11 mouse cellular contexts compared by ENCODE assay signal in genomic region chr10:108580786-108581420, GRCm38 (mm10).
A peak's percentile ranks its signal among the peaks of the same experiment; 100 is the strongest.
DNase-seq lines count a peak whose midpoint lies in the region; ATAC-seq lines count a peak whose summit lies in the region.
"Had no signal": no experiment of that assay in that cellular context is flagged by ENCODE, and none has a peak within 500 bp of the region (broad histone marks: within the 10 kb centered on the region; RNA-seq: fewer than 3 reads in every experiment).

No protein-coding gene starts in this region.

- no peaks in the 10 kb centered on the region for H3K27me3 ChIP-seq in midbrain, embryonic 11.5 days (ENCODE audit: control insufficient read depth, insufficient read depth, low read length)
- H3K27me3 ChIP-seq in midbrain, embryonic 10.5 days (ENCODE audit: low read depth, poor library complexity, severe bottlenecking), result no peaks in the 10 kb centered on the region
- H3K27me3 ChIP-seq in hindbrain, embryonic 16.5 days (replicated peaks; ENCODE audit: control insufficient read depth, insufficient read depth, low read length), result no peaks in the 10 kb centered on the region
- H3K27me3 ChIP-seq: heart, embryonic 13.5 days had no signal

- no peak overlapping the region for H3K4me3 ChIP-seq in midbrain, embryonic 11.5 days (ENCODE audit: low read depth, low read length)
- H3K4me3 ChIP-seq in midbrain, embryonic 10.5 days, result no peak overlapping the region
- H3K4me3 ChIP-seq in hindbrain, embryonic 16.5 days (ENCODE audit: low read length), result no peak overlapping the region
- H3K4me3 ChIP-seq: heart, embryonic 13.5 days had no signal

- H3K9me3 ChIP-seq in midbrain, embryonic 11.5 days (ENCODE audit: control insufficient read depth, low read length), result no peaks in the 10 kb centered on the region
- H3K9me3 ChIP-seq in midbrain, embryonic 10.5 days (replicated peaks), result no peaks in the 10 kb centered on the region
- H3K9me3 ChIP-seq in hindbrain, embryonic 16.5 days (ENCODE audit: control insufficient read depth, low read length), result no peaks in the 10 kb centered on the region
- H3K9me3 ChIP-seq: heart, embryonic 13.5 days had no signal

- peaks cover 5% of the 10 kb centered on the region; the same call in 1 of the 2 replicates for H3K4me1 ChIP-seq in midbrain, embryonic 11.5 days (ENCODE audit: control insufficient read depth, insufficient read depth, low read length)
- peaks cover 19% of the 10 kb centered on the region for H3K4me1 ChIP-seq in midbrain, embryonic 10.5 days
- peaks cover 12% of the 10 kb centered on the region for H3K4me1 ChIP-seq in hindbrain, embryonic 16.5 days (ENCODE audit: control insufficient read depth, insufficient read depth, low read depth, low read length)

- no peak overlapping the region for H3K4me2 ChIP-seq in midbrain, embryonic 11.5 days
- H3K4me2 ChIP-seq in hindbrain, embryonic 16.5 days (ENCODE audit: low read length), result peak overlapping the region; percentile 15; the same call in 1 of the 2 replicates
- H3K4me2 ChIP-seq: heart, embryonic 13.5 days had no signal

- ATAC-seq in midbrain, embryonic 11.5 days (ENCODE audit: low FRiP score), result peak; percentile 50
- ATAC-seq in hindbrain, embryonic 16.5 days, result peak; percentile 81

- no peaks in the 10 kb centered on the region for H3K36me3 ChIP-seq in midbrain, embryonic 11.5 days (ENCODE audit: control insufficient read depth, insufficient read depth, low read length)
- no peaks in the 10 kb centered on the region for H3K36me3 ChIP-seq in midbrain, embryonic 10.5 days
- H3K36me3 ChIP-seq in hindbrain, embryonic 16.5 days (ENCODE audit: control insufficient read depth, insufficient read depth, low read length), result no peaks in the 10 kb centered on the region
- H3K36me3 ChIP-seq: heart, embryonic 13.5 days had no signal

- DNase-seq in midbrain, embryonic 11.5 days (ENCODE audit: low spot score, missing footprints), result no peak
- DNase-seq in midbrain, embryonic 10.5 days (ENCODE audit: low spot score), result no peak
- peak; percentile 46 for DNase-seq in fat pad, adult 2 months (ENCODE audit: extremely low read depth, low read depth, low spot score)
- no peak for DNase-seq in spleen, postnatal 4 days (ENCODE audit: low spot score in 2 of 2)
- no peak for DNase-seq in ovary, postnatal 10 days (ENCODE audit: low spot score)
- no peak for DNase-seq in thymus, postnatal 4 days
- DNase-seq: cerebellum, adult 11 months; thymus, adult 2 months had no signal

- no peak overlapping the region for H3K27ac ChIP-seq in midbrain, embryonic 11.5 days (ENCODE audit: low read depth, low read length)
- H3K27ac ChIP-seq in midbrain, embryonic 10.5 days (replicated peaks), result no peak overlapping the region
- H3K27ac ChIP-seq in hindbrain, embryonic 16.5 days (ENCODE audit: low read depth, low read length), result peak overlapping the region; percentile 68
- H3K27ac ChIP-seq: heart, embryonic 13.5 days had no signal

- no peak overlapping the region for H3K9ac ChIP-seq in midbrain, embryonic 11.5 days (ENCODE audit: low read length)
- no peak overlapping the region for H3K9ac ChIP-seq in hindbrain, embryonic 16.5 days (ENCODE audit: low read depth, low read length)
- H3K9ac ChIP-seq: heart, embryonic 13.5 days; liver, embryonic 14.5 days had no signal

- WGBS in midbrain, embryonic 11.5 days, result 72% methylated on average over 9 of the region's 9 CpGs
- WGBS in midbrain, embryonic 10.5 days, result 75% methylated on average over 9 of the region's 9 CpGs
- WGBS in hindbrain, embryonic 16.5 days, result 37% methylated on average over 9 of the region's 9 CpGs
